In the genomic region with DNA sequence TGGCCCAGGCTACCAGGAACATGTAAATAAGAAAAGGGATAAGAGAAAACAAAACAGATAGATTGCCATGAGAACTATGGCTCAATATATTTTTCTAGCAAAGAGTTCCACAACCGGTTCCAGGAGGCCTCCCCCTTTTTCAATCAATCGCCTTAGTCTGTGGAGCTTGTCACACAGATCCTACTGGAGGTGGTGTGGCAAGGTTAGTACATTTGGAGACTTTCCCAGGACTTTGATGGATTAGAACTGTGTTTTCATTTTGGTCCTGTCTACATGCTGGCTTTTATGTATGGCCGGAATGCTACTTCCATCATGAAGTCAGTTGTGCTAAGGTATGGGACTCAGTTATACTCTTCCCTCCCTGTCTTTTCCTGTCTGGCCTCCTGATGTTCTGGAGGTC, we compare ENCODE assay signal across 33 mouse cellular contexts. TPM values are rescaled to one million over a fixed set of nuclear protein-coding genes. Genes with fewer than 3 reads are reported as not detected.
"Had no signal": no experiment of that assay in that cellular context is flagged by ENCODE, and none has a peak within 500 bp of the region (broad histone marks: within the 10 kb centered on the region; RNA-seq: fewer than 3 reads in every experiment).

No protein-coding gene starts in this region.

- H3K4me1 ChIP-seq: hindbrain, embryonic 10.5 days; hindbrain, embryonic 13.5 days; hindbrain, embryonic 15.5 days; intestine, embryonic 15.5 days; kidney, embryonic 15.5 days had no signal

- H3K9me3 ChIP-seq: heart, embryonic 10.5 days; heart, embryonic 12.5 days; heart, embryonic 13.5 days; heart, embryonic 15.5 days; hindbrain, embryonic 10.5 days; hindbrain, embryonic 12.5 days; hindbrain, embryonic 13.5 days; hindbrain, embryonic 15.5 days; intestine, embryonic 15.5 days; kidney, embryonic 15.5 days had no signal

- H3K9ac ChIP-seq: heart, embryonic 12.5 days; heart, embryonic 13.5 days; heart, embryonic 15.5 days; hindbrain, embryonic 12.5 days; hindbrain, embryonic 13.5 days; hindbrain, embryonic 14.5 days; hindbrain, embryonic 15.5 days; intestine, embryonic 15.5 days; kidney, embryonic 15.5 days had no signal

- H3K27ac ChIP-seq: heart, embryonic 10.5 days; heart, embryonic 13.5 days; heart, embryonic 15.5 days; hindbrain, embryonic 10.5 days; hindbrain, embryonic 12.5 days; hindbrain, embryonic 13.5 days; hindbrain, embryonic 14.5 days; hindbrain, embryonic 15.5 days; hindbrain, postnatal 0 days; intestine, embryonic 15.5 days; kidney, embryonic 15.5 days; kidney, postnatal 0 days; layer of hippocampus, adult 2 months had no signal

- ATAC-seq: hindbrain, embryonic 16.5 days; hindbrain, postnatal 0 days; inflammation-experienced regulatory T-cells, adult 6 months; intestine, embryonic 15.5 days; intestine, embryonic 16.5 days; intestine, postnatal 0 days had no signal

- H3K4me2 ChIP-seq: heart, embryonic 11.5 days; heart, embryonic 12.5 days; heart, embryonic 13.5 days; heart, embryonic 15.5 days; hindbrain, embryonic 12.5 days; hindbrain, embryonic 13.5 days; hindbrain, embryonic 14.5 days; hindbrain, embryonic 15.5 days; intestine, embryonic 15.5 days; kidney, embryonic 15.5 days had no signal

- DNase-seq: heart, postnatal 10 days; heart, postnatal 14 days; heart, postnatal 36 days; heart, postnatal 4 days; kidney, adult 11 months; kidney, adult 18-20 months; kidney, postnatal 10 days; kidney, postnatal 14 days; kidney, postnatal 25 days; kidney, postnatal 36 days; kidney, postnatal 4 days; layer of hippocampus, adult 9-11 months; layer of hippocampus, postnatal 36 days had no signal

- H3K27me3 ChIP-seq: heart, embryonic 12.5 days; heart, embryonic 13.5 days; heart, embryonic 15.5 days; hindbrain, embryonic 12.5 days; hindbrain, embryonic 13.5 days; hindbrain, embryonic 15.5 days; intestine, embryonic 15.5 days; kidney, embryonic 15.5 days had no signal

- H3K4me3 ChIP-seq: heart, embryonic 10.5 days; heart, embryonic 12.5 days; heart, embryonic 13.5 days; heart, embryonic 15.5 days; hindbrain, embryonic 10.5 days; hindbrain, embryonic 12.5 days; hindbrain, embryonic 13.5 days; hindbrain, embryonic 15.5 days; intestine, embryonic 15.5 days; kidney, embryonic 15.5 days; layer of hippocampus, adult 2 months had no signal

RNA-seq across cellular contexts. Expression of a gene that starts 27.1 kb away (rescaled TPM):
- total RNA-seq: hematopoietic stem cell, adult 5-6 weeks had no signal
